Mouse (Mus musculus) erythroblast, embryonic 14.5 days (primary cell): ENCODE results near the gene Rbmxl1.

ENCODE experiments used
- GATA1 ChIP-seq: IDR thresholded peaks from 2 replicates; pipeline ENCODE4 v1.6.1; 2012; ENCODE audit warnings: low read length, inconsistent platforms, mixed read lengths
- TAL1 ChIP-seq: IDR thresholded peaks from 3 replicates; pipeline ENCODE4 v1.6.1; 2012; ENCODE audit warnings: low read length, inconsistent platforms, mixed read lengths

- TF ChIP-seq TAL1: no peak
- no peak for TF ChIP-seq GATA1
Measured at GRCm38 (mm10) chr8:78533981-78534380, 25.3 kb upstream of the Rbmxl1 start.
